16 mouse cellular contexts compared by ENCODE assay signal in genomic region chr4:47261919-47262318, GRCm38 (mm10).
"Had no signal": no experiment of that assay in that cellular context is flagged by ENCODE, and none has a peak within 500 bp of the region (broad histone marks: within the 10 kb centered on the region; RNA-seq: fewer than 3 reads in every experiment).

No protein-coding gene starts in this region.

- H3K4me1 ChIP-seq: limb, embryonic 15.5 days; liver, embryonic 12.5 days; lung, embryonic 15.5 days; midbrain, embryonic 13.5 days; neural tube, embryonic 15.5 days had no signal

- H3K9me3 ChIP-seq: limb, embryonic 15.5 days; liver, embryonic 12.5 days; lung, embryonic 15.5 days; midbrain, embryonic 13.5 days; neural tube, embryonic 15.5 days had no signal

- H3K36me3 ChIP-seq: liver, embryonic 12.5 days; lung, embryonic 15.5 days; midbrain, embryonic 13.5 days; neural tube, embryonic 15.5 days had no signal

- H3K27me3 ChIP-seq: limb, embryonic 15.5 days; lung, embryonic 15.5 days; midbrain, embryonic 13.5 days; neural tube, embryonic 15.5 days had no signal

- H3K9ac ChIP-seq: limb, embryonic 15.5 days; liver, embryonic 12.5 days; lung, embryonic 15.5 days; midbrain, embryonic 13.5 days; neural tube, embryonic 15.5 days had no signal

- ATAC-seq: liver, embryonic 12.5 days; midbrain, embryonic 13.5 days had no signal

- H3K27ac ChIP-seq: layer of hippocampus, adult 2 months; left cerebral cortex, adult 2 months; limb, embryonic 15.5 days; liver, embryonic 12.5 days; lung, embryonic 15.5 days; midbrain, embryonic 13.5 days; neural tube, embryonic 15.5 days; stomach, postnatal 0 days had no signal

- H3K4me3 ChIP-seq: layer of hippocampus, adult 2 months; left cerebral cortex, adult 2 months; limb, embryonic 15.5 days; liver, embryonic 12.5 days; lung, embryonic 15.5 days; midbrain, embryonic 13.5 days; myocyte; neural tube, embryonic 15.5 days had no signal

- DNase-seq: kidney, adult 18-20 months; kidney, postnatal 10 days; kidney, postnatal 4 days; lung, postnatal 14 days; right cerebral cortex, adult 18-20 months; right cerebral cortex, postnatal 25 days; thymus, postnatal 4 days had no signal

- H3K4me2 ChIP-seq: limb, embryonic 15.5 days; liver, embryonic 12.5 days; lung, embryonic 15.5 days; midbrain, embryonic 13.5 days; neural tube, embryonic 15.5 days had no signal
